Mouse (Mus musculus) bone marrow, adult 2 months (tissue): ENCODE measurements around the gene Kalrn.

ENCODE experiments used
- CTCF ChIP-seq: fragments of 200-500 bp; IDR thresholded peaks from 2 replicates; pipeline ENCODE4 v1.5.1; 2011; ENCODE audit warnings: low read length, control low read depth; ENCODE audit not compliant: control insufficient read depth, insufficient read depth
- POLR2A ChIP-seq: fragments of 200-500 bp; IDR thresholded peaks from 2 replicates; pipeline ENCODE4 v1.6.1; 2011; ENCODE audit warnings: low read depth, mild to moderate bottlenecking, control low read depth, low read length, borderline replicate concordance; ENCODE audit not compliant: control insufficient read depth

DNA sequence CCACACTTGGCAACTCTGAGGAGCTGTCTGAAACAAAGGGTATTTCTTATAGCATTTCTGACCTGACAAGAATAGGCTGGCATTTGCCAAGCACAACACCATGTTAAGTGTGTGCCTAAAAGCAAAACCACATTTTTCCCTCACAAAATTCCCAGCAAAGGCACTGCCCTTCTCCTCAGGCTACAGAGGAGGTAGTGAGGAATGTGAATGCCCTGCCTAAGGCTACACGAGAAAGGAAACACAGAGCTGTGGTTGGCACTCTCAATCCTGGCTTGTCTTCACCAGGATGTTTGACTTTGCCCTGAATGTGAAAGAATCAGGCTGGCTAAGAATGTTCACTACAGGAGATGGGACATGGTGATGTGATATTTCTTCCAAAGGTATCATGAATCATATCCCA is 249.8 kb downstream of the Kalrn start:
- TF ChIP-seq CTCF (no peak), POLR2A (no peak)
